Mouse (Mus musculus) embryonic facial prominence, embryonic 11.5 days (tissue): ENCODE results near the gene Gm17364. TPM values are rescaled to one million over a fixed set of nuclear protein-coding genes. Genes with fewer than 3 reads are reported as not detected.
"Not testable (repeated sequence)": the region's sequence is repeated elsewhere in the genome, so short reads cannot be mapped to it uniquely, and the experiment has no call there.

Experiments used
- ATAC-seq: fragments of 200-750 bp; cut with Nextera tagmentation; replicated peaks from 2 replicates; pipeline ENCODE4 v1.8.0; 2017; ENCODE audit warnings: low read depth; ENCODE audit not compliant: insufficient number of reproducible peaks, low FRiP score, low TSS enrichment
- DNase-seq: peaks from one replicate; pipeline ENCODE4 v3.0.0-alpha.2; 2015; ENCODE audit warnings: low spot score
- H3K27ac ChIP-seq: fragments of 300-500 bp; sonication (generic); replicated peaks from 2 replicates; pipeline ENCODE4 v1.5.1; 2014; ENCODE audit warnings: mild to moderate bottlenecking, low read depth, low read length, control low read depth
- H3K27me3 ChIP-seq: fragments of 300-500 bp; sonication (generic); 2 replicates; pipeline ENCODE4 v1.6.1; 2014; ENCODE audit warnings: mild to moderate bottlenecking, low read length, moderate library complexity, mixed read lengths; ENCODE audit not compliant: control insufficient read depth, insufficient read depth
- H3K36me3 ChIP-seq: fragments of 300-500 bp; sonication (generic); replicated peaks from 2 replicates; pipeline ENCODE4 v1.6.1; 2014; ENCODE audit warnings: low read depth, mild to moderate bottlenecking, low read length, moderate library complexity, mixed read lengths; ENCODE audit not compliant: control insufficient read depth, insufficient read depth
- H3K4me1 ChIP-seq: fragments of 300-500 bp; sonication (generic); 2 replicates; pipeline ENCODE4 v1.6.1; 2014; ENCODE audit warnings: low read length, mixed read lengths; ENCODE audit not compliant: control insufficient read depth, insufficient read depth
- H3K4me2 ChIP-seq: fragments of 300-500 bp; sonication (generic); 2 replicates; pipeline ENCODE4 v1.6.1; 2014; ENCODE audit warnings: low read depth, mild to moderate bottlenecking, control low read depth, low read length, moderate library complexity
- H3K4me3 ChIP-seq: fragments of 300-500 bp; sonication (generic); 2 replicates; pipeline ENCODE4 v1.5.1; 2014; ENCODE audit warnings: low read depth, low read length, control low read depth
- H3K9ac ChIP-seq: fragments of 300-500 bp; sonication (generic); replicated peaks from 2 replicates; pipeline ENCODE4 v1.6.1; 2014; ENCODE audit warnings: mild to moderate bottlenecking, control low read depth, low read length
- H3K9me3 ChIP-seq: fragments of 300-500 bp; sonication (generic); replicated peaks from 2 replicates; pipeline ENCODE4 v1.6.1; 2016; ENCODE audit warnings: mild to moderate bottlenecking, low read length, inconsistent platforms, mixed read lengths; ENCODE audit not compliant: control insufficient read depth
- WGBS: fragments of 180-500 bp; shearing (Covaris S2); extraction: QIAGEN DNeasy Blood & Tissue Kit; methylation state at CpG from one replicate; pipeline ENCODE4 v1.1.7; 2014; 5-methylcytosine and 5-hydroxymethylcytosine counted together
- polyA plus RNA-seq: library from polyadenylated mRNA; unstranded; fragments of >200 nt; fragmentation: Nextera tagmentation; extraction: Ambion mirVana; gene quantifications from 2 replicates; pipeline ENCODE4 v1.2.1, GENCODE M21; 2014

The Gm17364 gene
- polyA plus RNA-seq, 1 experiment from 2014 or later = not detected

DNA sequence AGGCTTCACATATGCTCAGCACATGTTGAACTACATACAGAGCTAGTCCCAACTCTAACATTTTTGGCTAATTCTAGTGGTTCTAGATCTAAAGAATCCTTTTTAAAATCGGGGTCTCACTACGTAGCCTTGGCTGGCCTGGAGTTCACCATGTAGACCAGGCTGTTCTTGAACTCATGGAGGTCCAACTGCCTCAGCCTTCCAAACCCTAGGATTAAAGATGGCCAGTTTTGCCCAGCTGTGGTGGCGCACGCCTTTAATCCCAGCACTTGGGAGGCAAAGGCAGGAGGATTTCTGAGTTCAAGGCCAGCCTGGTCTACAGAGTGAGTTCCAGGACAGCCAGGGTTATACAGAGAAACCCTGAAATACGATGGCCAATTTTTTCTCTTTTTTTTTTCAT, 22.5 kb downstream of the Gm17364 start:
- not testable (repeated sequence) for H3K9me3 ChIP-seq, ATAC-seq, H3K9ac ChIP-seq, H3K36me3 ChIP-seq, H3K27ac ChIP-seq, H3K4me3 ChIP-seq, H3K4me1 ChIP-seq, H3K4me2 ChIP-seq, DNase-seq, H3K27me3 ChIP-seq
- 87% methylated on average over 5 of the region's 5 CpGs for WGBS

DNA sequence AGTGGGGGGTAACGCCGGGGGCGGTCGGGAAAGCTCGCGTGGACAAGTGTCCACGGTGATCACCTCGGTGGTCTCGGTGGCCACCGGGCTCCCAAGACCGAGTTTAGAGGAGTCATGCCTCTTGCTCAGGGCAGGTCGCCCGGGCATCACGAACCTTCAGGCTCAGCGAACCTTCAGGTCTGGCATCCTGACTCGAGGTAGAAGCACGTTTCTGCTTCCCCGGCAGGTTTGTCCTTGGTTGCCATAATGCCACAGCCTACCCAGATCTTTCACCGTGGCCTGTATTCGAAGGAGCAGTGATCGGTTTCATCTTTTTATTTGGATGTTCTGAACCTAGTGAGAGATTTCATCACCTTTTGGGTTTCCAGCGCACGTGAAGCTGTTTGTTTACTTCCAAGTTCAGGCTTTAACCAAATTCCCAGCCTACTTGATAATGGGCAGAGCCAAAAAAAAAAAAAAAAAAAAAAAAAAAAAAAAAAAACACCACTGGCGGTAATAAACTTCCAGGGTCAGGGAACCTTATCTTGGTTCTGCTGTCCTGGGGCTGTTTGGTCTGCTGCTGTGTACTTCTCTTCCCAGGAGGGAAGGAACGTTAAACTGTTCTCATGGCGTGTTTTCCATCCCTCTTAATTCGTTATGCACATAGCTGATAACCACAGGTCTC, 23.3 kb downstream of the Gm17364 start:
- DNase-seq = peak; percentile 42

DNA sequence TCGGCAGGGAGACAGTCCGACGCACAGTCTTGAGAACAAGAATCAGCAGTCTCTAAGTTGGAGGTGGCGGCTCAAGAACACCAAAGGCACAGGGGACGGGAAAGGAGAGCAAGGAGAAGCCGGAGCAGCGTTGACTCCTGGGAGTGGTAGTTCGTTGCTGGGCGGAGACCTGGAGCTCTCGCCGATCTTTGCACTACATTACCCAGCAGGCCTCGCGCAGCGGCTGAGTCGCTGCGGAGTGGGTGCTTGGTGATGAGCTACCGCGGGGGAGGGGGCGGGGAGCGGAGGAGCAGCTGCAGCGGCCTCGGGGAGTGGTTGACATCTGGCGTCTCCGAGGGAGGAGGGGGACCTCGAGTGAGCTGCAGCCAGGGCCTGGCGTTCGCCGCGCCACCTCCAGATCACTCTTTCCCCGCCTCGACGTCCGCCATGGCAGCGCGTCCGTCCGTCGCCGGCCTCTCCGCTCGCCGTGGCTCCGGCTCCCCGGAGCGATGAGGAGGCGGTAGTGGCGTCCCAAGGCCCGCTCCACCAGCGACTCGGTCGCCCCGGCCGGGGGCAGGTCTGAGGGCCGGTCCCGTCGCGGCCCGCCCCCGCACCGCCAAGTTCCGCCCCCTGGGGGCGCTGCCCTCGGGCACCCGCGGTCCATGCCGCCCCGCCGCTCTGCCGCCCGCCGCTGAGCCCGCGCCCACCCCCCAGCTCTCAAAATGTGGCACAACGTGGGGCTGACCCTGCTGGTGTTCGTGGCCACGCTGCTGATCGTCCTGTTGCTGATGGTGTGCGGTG, 24.0 kb downstream of the Gm17364 start, which contains the start of gene Smim13:
Smim13 (plus strand) TSS at position 307 of the 780 bp plus-strand sequence.
- Histone ChIP-seq H3K4me2 (peak within 1 kb of the TSS; percentile 74), H3K9me3 (no peaks in the 10 kb centered on the region), H3K27ac (peak within 1 kb of the TSS; percentile 62), H3K27me3 (no peaks in the 10 kb centered on the region), H3K9ac (peak within 1 kb of the TSS; percentile 78), H3K4me3 (peak within 1 kb of the TSS; percentile 77), H3K36me3 (no peaks in the 10 kb centered on the region), H3K4me1 (no peaks in the 10 kb centered on the region)
- 1% methylated on average over 73 of the region's 78 CpGs for WGBS
- ATAC-seq (peak; percentile 98), DNase-seq (peak; percentile 97)

More for the DNA sequence above, 23.3 kb downstream of the Gm17364 start:
- no peak for ATAC-seq
- peak overlapping the region; percentile 62 for H3K27ac ChIP-seq
- 1% methylated on average over 27 of the region's 27 CpGs for WGBS
- H3K9ac ChIP-seq = peak overlapping the region; percentile 78
- H3K9me3 ChIP-seq = no peaks in the 10 kb centered on the region
- H3K4me1 ChIP-seq = no peaks in the 10 kb centered on the region
- peak overlapping the region; percentile 74 for H3K4me2 ChIP-seq
- no peaks in the 10 kb centered on the region for H3K27me3 ChIP-seq
- peak overlapping the region; percentile 77 for H3K4me3 ChIP-seq
- H3K36me3 ChIP-seq = no peaks in the 10 kb centered on the region

DNA sequence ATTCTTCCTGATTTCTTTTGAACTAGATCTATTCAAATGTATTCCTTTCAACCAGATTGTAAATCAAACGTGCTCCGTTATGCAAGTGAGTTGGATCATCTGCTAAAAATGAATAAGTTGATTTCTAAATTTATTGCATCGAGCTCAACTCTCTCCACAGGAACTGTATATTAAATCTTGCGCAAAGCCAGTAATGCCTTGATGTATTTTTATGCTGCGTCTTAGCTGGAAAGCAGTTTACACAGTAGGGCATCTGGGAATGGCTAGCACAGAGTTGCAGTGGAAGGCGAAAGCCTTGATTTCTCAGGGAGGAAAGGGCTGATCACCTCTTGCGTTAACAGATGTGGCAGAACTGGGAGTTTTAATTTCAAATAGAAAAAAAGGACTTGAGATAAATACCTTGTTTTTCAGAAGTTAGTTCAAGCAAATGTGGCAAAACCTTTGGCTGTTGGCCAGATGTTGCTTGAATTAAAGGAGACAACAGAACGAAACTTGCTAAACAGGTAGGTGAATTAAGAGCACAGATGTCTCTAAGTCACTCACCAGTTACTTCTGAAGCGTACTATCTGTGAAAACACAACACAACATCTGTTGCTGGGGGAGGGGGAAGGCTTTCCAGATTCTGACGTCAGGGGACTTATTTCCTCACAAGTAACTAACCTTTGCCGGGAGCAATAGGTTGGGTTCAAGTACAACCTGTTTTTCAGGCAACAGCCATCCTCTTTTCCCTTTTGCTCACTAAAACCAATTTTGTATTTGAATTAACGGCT, 24.8 kb downstream of the Gm17364 start:
- 44% methylated on average over 12 of the region's 12 CpGs for WGBS
- peak; percentile 59 for DNase-seq
- Histone ChIP-seq H3K9ac (peak overlapping the region; percentile 49), H3K4me2 (peak overlapping the region; percentile 42), H3K9me3 (no peaks in the 10 kb centered on the region), H3K27ac (no peak overlapping the region), H3K27me3 (no peaks in the 10 kb centered on the region), H3K36me3 (no peaks in the 10 kb centered on the region), H3K4me1 (no peaks in the 10 kb centered on the region), H3K4me3 (peak overlapping the region; percentile 77)
- no peak for ATAC-seq

DNA sequence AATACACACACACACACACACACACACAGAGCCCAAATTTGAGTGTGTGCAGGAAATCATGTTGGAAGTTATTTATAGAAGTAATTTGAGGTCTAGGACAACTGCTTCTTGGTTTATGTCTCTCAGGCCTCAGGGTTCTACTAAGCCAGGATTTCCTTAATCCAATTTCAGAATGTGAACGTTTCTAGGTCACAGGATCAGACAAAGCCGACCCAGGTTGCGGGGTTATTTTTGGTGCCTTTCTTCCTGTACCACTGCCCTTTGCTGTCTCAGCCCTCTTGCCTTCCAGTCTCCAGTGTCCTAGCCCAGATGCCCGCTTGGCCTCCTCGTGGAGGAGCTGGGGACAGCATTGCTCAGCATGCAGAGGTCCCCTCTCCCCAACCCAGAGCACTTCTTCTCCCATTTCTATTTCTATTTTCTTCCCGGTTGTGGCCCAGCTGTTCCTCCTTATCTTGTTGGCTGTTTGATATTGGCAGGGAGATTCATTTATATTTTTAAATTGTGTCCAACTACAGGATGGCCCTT, 29.4 kb downstream of the Gm17364 start:
- H3K4me3 ChIP-seq = no peak overlapping the region
- no peaks in the 10 kb centered on the region for H3K27me3 ChIP-seq
- WGBS = 52% methylated on average over 6 of the region's 6 CpGs
- no peak overlapping the region for H3K27ac ChIP-seq
- ATAC-seq (no peak), DNase-seq (no peak)
- H3K36me3 ChIP-seq = no peaks in the 10 kb centered on the region
- no peak overlapping the region for H3K9ac ChIP-seq
- H3K4me1 ChIP-seq = no peaks in the 10 kb centered on the region
- H3K9me3 ChIP-seq = no peaks in the 10 kb centered on the region
- no peak overlapping the region for H3K4me2 ChIP-seq

DNA sequence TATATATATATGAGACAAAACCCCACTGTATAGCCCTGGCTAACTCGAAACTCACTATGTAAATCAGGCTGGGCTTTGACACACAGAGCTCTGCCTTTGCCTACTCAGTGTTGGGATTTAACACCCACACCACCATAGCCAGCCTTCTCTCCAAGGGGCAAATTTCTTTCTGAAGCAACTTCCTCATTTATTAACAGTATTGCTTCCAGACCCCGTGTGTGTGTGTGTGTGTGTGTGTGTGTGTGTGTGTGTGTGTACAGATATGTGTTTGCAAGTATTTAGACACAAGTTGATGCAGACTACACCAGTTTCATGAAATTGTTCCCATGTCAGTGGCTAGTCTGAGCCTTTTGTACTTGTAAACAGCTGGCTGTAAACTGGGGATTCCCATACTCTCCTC, 32.2 kb downstream of the Gm17364 start:
- ATAC-seq = no peak
- Histone ChIP-seq H3K9me3 (no peaks in the 10 kb centered on the region), H3K4me3 (no peak overlapping the region), H3K27me3 (no peaks in the 10 kb centered on the region), H3K4me2 (no peak overlapping the region), H3K4me1 (no peaks in the 10 kb centered on the region), H3K36me3 (no peaks in the 10 kb centered on the region), H3K27ac (no peak overlapping the region), H3K9ac (no peak overlapping the region)
- 74% methylated on average over 2 of the region's 2 CpGs for WGBS
- DNase-seq = no peak

DNA sequence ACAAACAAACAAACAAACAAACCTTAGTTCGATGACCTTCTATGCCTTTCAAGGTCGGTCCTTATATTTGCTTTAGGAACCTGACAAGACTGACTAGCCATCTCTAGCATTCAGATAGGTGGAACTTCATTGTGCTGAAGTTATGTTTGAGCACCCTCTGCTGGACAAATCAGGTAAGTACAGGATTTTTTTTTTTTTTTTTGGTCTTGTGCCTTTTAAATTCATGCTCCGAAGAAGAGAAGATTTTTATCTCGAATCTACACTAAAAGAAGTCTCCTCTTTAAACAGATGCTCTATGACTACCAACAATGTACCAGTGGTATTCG, 35.0 kb downstream of the Gm17364 start:
- no peak for ATAC-seq
- no peak overlapping the region for H3K4me3 ChIP-seq
- H3K36me3 ChIP-seq = no peaks in the 10 kb centered on the region
- no peaks in the 10 kb centered on the region for H3K9me3 ChIP-seq
- WGBS = 14% methylated on average over 5 of the region's 5 CpGs
- no peak overlapping the region for H3K9ac ChIP-seq
- H3K27ac ChIP-seq = no peak overlapping the region
- H3K4me2 ChIP-seq = no peak overlapping the region
- no peaks in the 10 kb centered on the region for H3K27me3 ChIP-seq
- DNase-seq = peak; percentile 76
- H3K4me1 ChIP-seq = no peaks in the 10 kb centered on the region
